Mouse (Mus musculus) stomach, postnatal 0 days (tissue): Measurements from ENCODE around the gene Stk11ip. TPM values are rescaled to one million over a fixed set of nuclear protein-coding genes. Genes with fewer than 3 reads are reported as not detected.

Experiments
- ATAC-seq: fragments of 200-750 bp; cut with Nextera tagmentation; 2 replicates; pipeline ENCODE4 v1.8.0; 2017; ENCODE audit not compliant: low FRiP score, low TSS enrichment
- DNase-seq: peaks from one replicate; pipeline ENCODE4 v3.0.0-alpha.2; 2016; ENCODE audit warnings: low spot score
- H3K27ac ChIP-seq: fragments of 300-500 bp; sonication (generic); replicated peaks from 2 replicates; pipeline ENCODE4 v1.5.1; 2014; ENCODE audit warnings: mild to moderate bottlenecking, control low read depth
- H3K27me3 ChIP-seq: fragments of 300-500 bp; sonication (generic); 2 replicates; pipeline ENCODE4 v1.6.1; 2014; ENCODE audit warnings: low read length; ENCODE audit not compliant: control insufficient read depth, insufficient read depth
- H3K36me3 ChIP-seq: fragments of 300-500 bp; sonication (generic); 2 replicates; pipeline ENCODE4 v1.6.1; 2014; ENCODE audit warnings: low read length, mixed read lengths; ENCODE audit not compliant: control insufficient read depth, insufficient read depth
- H3K4me1 ChIP-seq: fragments of 300-500 bp; sonication (generic); replicated peaks from 2 replicates; pipeline ENCODE4 v1.6.1; 2014; ENCODE audit warnings: antibody characterized with exemption; ENCODE audit not compliant: control insufficient read depth, insufficient read depth
- H3K4me2 ChIP-seq: fragments of 300-500 bp; sonication (generic); replicated peaks from 2 replicates; pipeline ENCODE4 v1.6.1; 2014; ENCODE audit warnings: low read depth, mild to moderate bottlenecking, control low read depth, moderate library complexity
- H3K4me3 ChIP-seq: fragments of 300-500 bp; sonication (generic); 2 replicates; pipeline ENCODE4 v1.5.1; 2014; ENCODE audit warnings: low read depth, low read length, control low read depth
- H3K9ac ChIP-seq: fragments of 300-500 bp; sonication (generic); 2 replicates; pipeline ENCODE4 v1.6.1; 2014; ENCODE audit warnings: mild to moderate bottlenecking, low read length, control low read depth, mixed read lengths
- H3K9me3 ChIP-seq: fragments of 300-500 bp; sonication (generic); 2 replicates; pipeline ENCODE4 v1.6.1; 2016; ENCODE audit warnings: low read length; ENCODE audit not compliant: control insufficient read depth
- CTCF ChIP-seq: IDR thresholded peaks from 2 replicates; pipeline ENCODE4 v1.5.1; 2016; ENCODE audit warnings: antibody characterized with exemption, low read depth, mild to moderate bottlenecking, moderate library complexity
- EP300 ChIP-seq: optimal IDR thresholded peaks from 2 replicates; pipeline ENCODE3; 2016; ENCODE audit warnings: antibody characterized with exemption
- WGBS: fragments of 180-500 bp; shearing (Covaris S2); extraction: QIAGEN DNeasy Blood & Tissue Kit; methylation state at CpG from one replicate; pipeline ENCODE4 v1.1.7; 2014; 5-methylcytosine and 5-hydroxymethylcytosine counted together
- polyA plus RNA-seq: library from polyadenylated mRNA; unstranded; fragments of >200 nt; fragmentation: Nextera tagmentation; extraction: Ambion mirVana; gene quantifications from 2 replicates; pipeline ENCODE4 v1.2.1, GENCODE M21; 2015

Gene Stk11ip
- polyA plus RNA-seq, 1 experiment from 2014 or later: 6.7 TPM

- peak within 1 kb of the TSS; percentile 75 for H3K9ac ChIP-seq
- DNase-seq (peak; percentile 96), ATAC-seq (peak; percentile 89)
- no peaks in the 10 kb centered on the region for H3K9me3 ChIP-seq
- peak within 1 kb of the TSS; percentile 78 for H3K27ac ChIP-seq
- H3K4me1 ChIP-seq: 0 out of 2 replicates have a peak, but pooled peaks cover 2% of the 10 kb centered on the region
- TF ChIP-seq CTCF: peak; percentile 20; the same call in 1 of the 2 replicates
- TF ChIP-seq EP300: peak; percentile 64
- peak within 1 kb of the TSS; percentile 71 for H3K4me3 ChIP-seq
- H3K36me3 ChIP-seq: 0 out of 2 replicates have a peak, but pooled peaks cover 6% of the 10 kb centered on the region
- under 1% methylated on average over 61 of the region's 76 CpGs for WGBS
- H3K27me3 ChIP-seq: peaks cover 2% of the 10 kb centered on the region; the same call in 1 of the 2 replicates
- peak within 1 kb of the TSS; percentile 86 for H3K4me2 ChIP-seq
Observed at GRCm38 (mm10) chr1:75478916-75479634, 42.3 kb upstream of the Stk11ip start, which contains the start of the genes Chpf and Tmem198. Chpf (minus strand) TSS chr1:75479307. Tmem198 (plus strand) TSS chr1:75479532.

- WGBS: under 1% methylated on average over 24 of the region's 24 CpGs
- TF ChIP-seq CTCF: no peak
- no peak for TF ChIP-seq EP300
- H3K4me1 ChIP-seq: 0 out of 2 replicates have a peak, but pooled peaks cover 2% of the 10 kb centered on the region
- H3K4me2 ChIP-seq: peak overlapping the region; percentile 86
- DNase-seq (no peak), ATAC-seq (peak; percentile 11; the same call in 1 of the 2 replicates)
- H3K9ac ChIP-seq: no peak overlapping the region
- H3K9me3 ChIP-seq: no peaks in the 10 kb centered on the region
- H3K27me3 ChIP-seq: peaks cover 2% of the 10 kb centered on the region; the same call in 1 of the 2 replicates
- 0 out of 2 replicates have a peak, but pooled peaks cover 6% of the 10 kb centered on the region for H3K36me3 ChIP-seq
- H3K4me3 ChIP-seq: peak overlapping the region; percentile 71
- H3K27ac ChIP-seq: no peak overlapping the region
Observed at GRCm38 (mm10) chr1:75479635-75479989, 41.7 kb upstream of the Stk11ip start.

- Histone ChIP-seq H3K9ac (no peak overlapping the region), H3K36me3 (0 out of 2 replicates have a peak, but pooled peaks cover 2% of the 10 kb centered on the region), H3K4me1 (0 out of 2 replicates have a peak, but pooled peaks cover 2% of the 10 kb centered on the region), H3K9me3 (no peaks in the 10 kb centered on the region), H3K4me3 (peak overlapping the region; percentile 71; the same call in 1 of the 2 replicates), H3K27ac (no peak overlapping the region), H3K27me3 (peaks cover 2% of the 10 kb centered on the region; the same call in 1 of the 2 replicates), H3K4me2 (peak overlapping the region; percentile 86)
- no peak for ATAC-seq
- WGBS: 20% methylated on average over 13 of the region's 13 CpGs
- no peak for DNase-seq
- TF ChIP-seq CTCF (no peak), EP300 (no peak)
Observed at GRCm38 (mm10) chr1:75480036-75480435, 41.3 kb upstream of the Stk11ip start.

GRCm38 (mm10) chr1:75480735-75481134 is 40.6 kb upstream of the Stk11ip start:
- Histone ChIP-seq H3K27me3 (peaks cover 2% of the 10 kb centered on the region; the same call in 1 of the 2 replicates), H3K36me3 (no peaks in the 10 kb centered on the region), H3K4me1 (0 out of 2 replicates have a peak, but pooled peaks cover 2% of the 10 kb centered on the region), H3K9ac (no peak overlapping the region), H3K4me3 (no peak overlapping the region), H3K4me2 (no peak overlapping the region), H3K9me3 (no peaks in the 10 kb centered on the region), H3K27ac (no peak overlapping the region)
- TF ChIP-seq EP300 (no peak), CTCF (no peak)
- ATAC-seq (no peak), DNase-seq (no peak)
- WGBS: 88% methylated on average over 7 of the region's 7 CpGs

GRCm38 (mm10) chr1:75486561-75486960 is 34.8 kb upstream of the Stk11ip start:
- H3K4me1 ChIP-seq: peaks cover 3% of the 10 kb centered on the region; the same call in 1 of the 2 replicates
- no peak overlapping the region for H3K4me2 ChIP-seq
- whole genome bisulfite sequencing: 18% methylated on average over 24 of the region's 24 CpGs
- DNase-seq (no peak), ATAC-seq (no peak)
- TF ChIP-seq EP300 (no peak), CTCF (no peak)
- H3K9me3 ChIP-seq: no peaks in the 10 kb centered on the region
- H3K27me3 ChIP-seq: peaks cover 2% of the 10 kb centered on the region; the same call in 1 of the 2 replicates
- no peak overlapping the region for H3K27ac ChIP-seq
- H3K36me3 ChIP-seq: peaks cover 3% of the 10 kb centered on the region; the same call in 1 of the 2 replicates
- no peak overlapping the region for H3K9ac ChIP-seq
- H3K4me3 ChIP-seq: no peak overlapping the region

GRCm38 (mm10) chr1:75487040-75487404 is 34.3 kb upstream of the Stk11ip start:
- ATAC-seq (peak; percentile 12; the same call in 1 of the 2 replicates), DNase-seq (peak; percentile 33)
- Histone ChIP-seq H3K4me2 (peak overlapping the region; percentile 79), H3K4me1 (peaks cover 3% of the 10 kb centered on the region; the same call in 1 of the 2 replicates), H3K36me3 (peaks cover 3% of the 10 kb centered on the region; the same call in 1 of the 2 replicates), H3K27ac (no peak overlapping the region), H3K4me3 (peak overlapping the region; percentile 48), H3K9ac (no peak overlapping the region), H3K27me3 (peaks cover 2% of the 10 kb centered on the region; the same call in 1 of the 2 replicates), H3K9me3 (no peaks in the 10 kb centered on the region)
- TF ChIP-seq CTCF: no peak
- no peak for TF ChIP-seq EP300
- WGBS: 7% methylated on average over 13 of the region's 13 CpGs
